Mouse (Mus musculus): ENCODE data around the gene Hnrnpk.
A peak's percentile ranks its signal among the peaks of the same experiment; 100 is the strongest.
"Not testable (repeated sequence)": the region's sequence is repeated elsewhere in the genome, so short reads cannot be mapped to it uniquely, and the experiment has no call there.

The Hnrnpk gene

DNA sequence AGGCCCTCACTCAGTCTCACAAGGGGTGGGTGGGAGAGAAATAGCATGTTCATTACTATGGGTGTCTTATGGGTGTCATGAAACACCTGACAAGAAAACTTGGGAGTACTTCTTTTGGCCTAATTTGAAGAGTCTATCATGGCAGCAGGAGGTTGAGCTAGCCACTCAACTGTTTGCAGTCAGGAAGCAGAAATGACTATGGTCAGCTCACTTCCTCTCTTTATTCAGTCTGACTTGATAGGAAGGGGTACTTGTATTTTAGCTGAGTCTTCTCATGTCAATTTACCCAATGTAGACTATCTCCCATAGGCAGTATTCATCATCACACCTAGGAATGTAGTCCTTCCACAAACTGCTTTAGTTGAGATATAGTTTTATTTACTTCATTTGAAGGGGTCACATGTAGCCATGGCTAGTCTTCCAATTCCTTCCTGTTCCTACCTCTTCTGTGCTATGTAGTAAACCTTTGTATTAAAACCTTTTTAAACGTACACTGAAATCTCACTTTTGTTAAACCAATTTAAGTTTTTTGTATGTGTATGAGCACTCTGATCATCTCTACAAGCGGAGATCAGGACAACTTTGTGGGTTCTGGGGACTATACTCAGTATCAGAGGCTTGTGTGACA lies 13.7 kb downstream of the Hnrnpk start:
- no peak for DNase-seq (ENCODE audit: low spot score)

DNA sequence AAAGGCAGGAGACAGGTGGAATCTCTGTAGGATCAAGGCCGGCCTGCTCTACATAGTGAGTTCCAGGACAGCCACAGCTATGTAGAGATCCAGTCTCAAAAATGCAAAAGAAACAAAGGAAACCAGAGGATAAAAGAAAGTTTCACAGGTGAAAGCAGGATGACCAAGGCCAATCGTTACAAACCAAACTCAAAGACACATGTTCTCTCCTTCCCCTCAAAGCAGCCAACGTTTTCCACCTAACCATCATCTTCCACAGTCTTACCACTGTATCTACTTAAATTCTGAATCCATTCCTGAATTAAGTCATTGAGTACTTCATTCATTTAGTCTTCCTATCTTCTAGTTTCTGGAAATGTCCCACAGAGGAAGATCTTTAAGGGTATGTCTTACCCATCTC lies 14.8 kb downstream of the Hnrnpk start:
- no peak for DNase-seq (ENCODE audit: low spot score)

- peak; percentile 70 for DNase-seq (ENCODE audit: low spot score)
Observed at GRCm38 (mm10) chr13:58387948-58388347, 15.2 kb downstream of the Hnrnpk start.

DNA sequence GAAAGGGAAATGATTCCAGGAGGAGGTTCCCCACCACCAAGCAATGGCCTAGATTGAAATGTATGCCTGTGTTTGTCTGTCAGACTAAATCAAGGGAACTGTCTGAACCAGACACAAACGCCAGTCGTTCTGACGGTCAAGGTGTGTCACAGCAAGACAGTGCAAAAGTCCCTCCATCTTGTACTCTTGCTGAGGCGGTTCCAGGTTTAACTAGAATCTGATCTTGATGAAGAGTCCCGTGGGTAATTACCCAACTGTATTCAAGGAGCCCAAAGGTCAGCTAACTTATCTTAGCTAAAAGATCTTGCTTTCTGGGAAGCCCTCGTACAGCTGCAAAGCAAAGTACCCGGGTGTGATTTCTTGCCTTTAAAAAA lies 17.6 kb downstream of the Hnrnpk start:
- DNase-seq (ENCODE audit: low spot score), result no peak

DNA sequence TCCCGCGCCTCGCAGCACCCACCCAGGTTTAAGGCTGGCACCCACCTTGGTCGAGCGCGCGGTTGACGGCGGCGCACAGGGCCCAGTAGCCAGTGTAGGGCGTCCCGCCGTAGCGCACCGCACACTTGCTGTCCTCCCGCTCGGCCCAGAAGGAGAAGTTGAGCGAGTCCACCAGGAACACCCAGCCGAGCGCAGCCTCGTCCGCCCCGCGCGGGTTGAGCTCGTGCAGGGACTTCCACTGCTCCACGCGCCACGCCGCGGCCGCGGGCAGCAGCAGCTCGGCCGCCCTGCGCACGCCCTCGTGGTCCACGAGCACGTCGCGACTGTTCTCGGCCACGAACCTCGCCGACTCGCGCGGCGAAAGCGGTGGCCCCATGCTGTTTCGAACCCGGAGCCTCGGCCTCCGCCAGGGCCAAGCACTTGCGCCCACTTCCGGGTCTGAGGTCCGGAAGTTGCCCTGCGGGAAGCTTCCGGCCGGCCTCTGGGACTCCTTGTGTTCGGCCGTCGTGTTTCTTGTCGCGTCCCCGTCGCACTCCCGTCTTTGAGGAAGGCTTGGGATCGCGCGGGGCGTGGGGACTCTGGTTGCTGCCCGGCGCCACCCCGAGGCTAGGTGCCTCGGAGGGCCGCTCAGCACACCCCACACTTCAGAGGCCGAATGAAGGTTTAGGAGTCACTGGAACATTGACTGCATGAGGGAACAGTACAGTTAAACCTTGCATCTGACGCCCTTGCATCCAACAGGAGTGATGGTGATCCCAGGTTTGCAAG lies 18.2 kb downstream of the Hnrnpk start, which contains the start of gene 2210016F16Rik:
2210016F16Rik (minus strand) TSS at position 447 of the 768 bp plus-strand sequence.
- peak; percentile 56 for DNase-seq (ENCODE audit: low spot score)

DNA sequence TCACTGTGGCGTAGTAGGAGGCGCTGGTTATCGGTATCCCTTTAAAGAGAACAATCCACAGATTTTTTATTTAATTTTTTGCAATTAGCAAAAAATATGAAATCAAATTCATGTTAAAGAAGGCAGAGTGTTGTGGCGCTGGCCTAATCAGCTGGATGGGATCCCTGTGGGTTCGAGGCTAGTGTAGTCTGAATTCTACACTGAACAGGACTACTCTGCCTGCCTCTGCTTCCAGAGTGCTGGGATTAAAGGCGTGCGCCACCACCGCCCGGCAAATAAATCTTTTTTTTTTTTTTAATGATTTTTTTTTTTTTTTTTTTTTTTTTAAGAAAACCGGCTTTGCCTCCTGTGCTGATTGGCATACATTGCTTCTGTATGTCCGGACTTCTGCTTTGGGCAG lies 18.8 kb downstream of the Hnrnpk start:
- no peak for DNase-seq (ENCODE audit: low spot score)

DNA sequence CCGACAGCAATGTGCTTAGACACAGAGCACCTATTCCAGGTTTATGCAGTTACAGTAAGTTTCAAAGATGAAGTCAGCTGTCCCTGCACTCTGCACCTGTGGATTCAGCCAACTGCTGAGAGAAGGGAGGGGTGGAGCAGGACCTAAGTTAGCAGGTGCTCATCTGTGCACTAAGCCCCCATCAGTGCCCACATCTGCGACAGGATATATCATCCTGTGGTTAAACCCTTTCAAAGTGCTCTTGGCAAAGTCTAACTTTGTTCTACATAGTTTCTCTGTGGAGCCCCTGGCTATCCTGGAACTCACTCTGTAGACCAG lies 30.0 kb downstream of the Hnrnpk start:
- no peak for DNase-seq (ENCODE audit: low spot score)

GRCm38 (mm10) chr13:58372278-58373152 lies 30.6 kb downstream of the Hnrnpk start:
- DNase-seq (ENCODE audit: low spot score), result no peak

- no peak for DNase-seq (ENCODE audit: low spot score)
Observed at GRCm38 (mm10) chr13:58368835-58369234, 34.3 kb downstream of the Hnrnpk start.

DNA sequence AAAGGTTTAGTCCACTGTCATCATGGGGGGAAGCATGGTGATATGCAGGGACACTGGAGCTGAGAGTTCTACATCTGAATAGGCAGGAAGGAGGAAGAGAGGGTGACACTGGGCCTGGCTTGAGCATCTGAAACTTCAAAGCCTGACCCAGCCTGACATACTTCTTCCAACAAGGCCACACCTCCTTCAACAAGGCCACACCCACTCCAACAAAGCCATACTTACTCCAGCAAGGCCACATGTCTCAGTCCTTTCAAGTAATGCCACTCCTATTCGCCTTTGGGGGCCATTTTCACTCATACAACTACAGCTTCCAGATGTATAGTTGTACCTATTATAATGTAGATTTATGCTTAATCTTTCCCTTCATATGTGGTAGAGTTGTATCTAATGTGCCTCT lies 35.5 kb downstream of the Hnrnpk start:
- DNase-seq (ENCODE audit: low spot score), result no peak

- DNase-seq (ENCODE audit: low spot score), result no peak
Observed at GRCm38 (mm10) chr13:58366373-58366772, 36.8 kb downstream of the Hnrnpk start.

DNA sequence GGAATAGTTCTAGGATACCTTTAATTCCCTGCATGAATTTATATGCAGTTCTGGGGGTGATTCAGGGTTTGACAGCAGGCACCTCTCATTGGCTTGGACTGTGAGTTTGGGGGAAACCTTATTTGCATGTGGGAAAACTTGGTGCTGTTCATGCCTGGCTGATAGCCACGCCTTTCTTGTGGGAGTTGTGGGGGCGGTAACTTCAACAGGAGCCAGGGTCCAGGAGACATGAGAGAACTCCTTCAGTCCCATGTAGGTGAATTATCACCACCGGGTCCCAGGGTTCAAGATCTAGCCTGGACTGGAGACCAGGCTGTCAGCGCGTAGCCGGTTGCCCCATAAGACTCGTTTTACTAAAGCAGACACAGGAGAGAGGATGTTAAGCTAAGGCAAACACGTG lies 38.0 kb downstream of the Hnrnpk start:
- DNase-seq (ENCODE audit: low spot score), result not testable (repeated sequence)

GRCm38 (mm10) chr13:58364353-58365175 lies 38.6 kb downstream of the Hnrnpk start:
- no peak for DNase-seq (ENCODE audit: low spot score)

DNA sequence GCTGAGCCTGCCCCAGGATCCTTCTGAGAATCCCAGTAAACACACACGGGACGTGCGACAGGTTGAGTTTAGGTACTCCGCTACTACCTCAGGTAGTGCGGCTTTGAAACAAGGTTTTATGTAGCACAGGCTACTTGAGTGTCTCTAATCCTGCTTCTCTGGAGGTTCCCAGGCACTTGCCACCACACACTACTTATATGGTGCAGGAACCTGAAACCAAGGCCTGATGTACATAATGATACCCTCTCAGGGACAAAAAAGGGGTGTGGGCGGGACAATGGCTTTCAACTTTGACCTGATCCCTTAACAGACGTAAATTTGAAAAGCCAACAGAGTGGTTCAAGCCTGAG lies 43.9 kb downstream of the Hnrnpk start:
- DNase-seq (ENCODE audit: low spot score), result no peak

GRCm38 (mm10) chr13:58358629-58359303 lies 44.4 kb downstream of the Hnrnpk start, which contains the start of gene Kif27:
Gene Kif27, minus strand, starts transcription at chr13:58359122.
- DNase-seq (ENCODE audit: low spot score), result peak; percentile 92

DNA sequence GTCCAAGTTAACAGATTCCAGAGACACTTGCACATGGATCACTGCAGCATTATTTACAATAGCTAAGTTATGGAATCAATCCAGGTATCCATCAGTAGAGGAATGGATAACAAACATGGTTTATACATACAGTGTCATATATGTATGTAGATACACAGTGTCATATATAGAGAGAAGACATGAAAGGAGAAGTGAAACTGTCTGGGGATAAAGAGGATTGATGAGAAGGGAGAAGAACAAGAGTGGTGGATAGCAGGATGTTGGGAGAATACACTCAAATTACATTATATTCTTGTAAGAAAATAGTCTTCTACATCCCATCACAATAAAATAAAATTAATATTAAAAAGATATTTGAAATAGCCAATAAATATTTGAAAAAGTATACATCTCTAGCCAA lies 50.1 kb downstream of the Hnrnpk start:
- DNase-seq (ENCODE audit: low spot score), result no peak

DNA sequence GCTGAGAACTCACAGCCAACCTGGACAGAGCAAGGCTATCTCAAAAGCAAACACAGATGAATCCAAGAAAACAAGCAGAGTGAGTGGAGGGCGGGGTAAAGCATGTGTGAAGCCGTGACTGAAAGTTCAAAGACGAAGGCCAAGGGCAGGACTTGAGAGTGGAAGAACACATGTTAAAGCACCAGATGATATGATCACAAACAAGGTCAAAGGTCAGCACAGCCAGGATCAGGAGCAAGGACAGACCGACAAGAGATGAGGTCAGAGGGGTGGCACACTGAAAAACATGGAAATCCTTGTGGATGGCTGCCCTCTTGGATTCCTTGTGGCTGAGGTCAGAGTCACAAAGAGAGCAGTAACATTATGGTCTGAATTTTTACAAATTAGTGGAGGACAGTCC lies 52.5 kb downstream of the Hnrnpk start:
- DNase-seq (ENCODE audit: low spot score), result no peak

- DNase-seq (ENCODE audit: low spot score), result no peak
Observed at GRCm38 (mm10) chr13:58344505-58344904, 58.6 kb downstream of the Hnrnpk start.
